Mouse (Mus musculus) forebrain, embryonic 13.5 days (tissue): ENCODE measurements around the gene Arpc5. TPM values are rescaled to one million over a fixed set of nuclear protein-coding genes. Genes with fewer than 3 reads are reported as not detected.

Experiments used
- ATAC-seq: fragments of 200-750 bp; cut with Nextera tagmentation; 2 replicates; pipeline ENCODE4 v1.8.0; 2017
- H3K27ac ChIP-seq: fragments of 300-500 bp; sonication (generic); 2 replicates; pipeline ENCODE4 v1.5.1; 2015; ENCODE audit warnings: inconsistent platforms, mild to moderate bottlenecking, moderate library complexity
- H3K27me3 ChIP-seq: fragments of 300-500 bp; sonication (generic); 2 replicates; pipeline ENCODE4 v1.6.1; 2015; ENCODE audit warnings: mild to moderate bottlenecking, inconsistent platforms
- H3K36me3 ChIP-seq: fragments of 300-500 bp; sonication (generic); 2 replicates; pipeline ENCODE4 v1.6.1; 2015; ENCODE audit warnings: mild to moderate bottlenecking, inconsistent platforms; ENCODE audit not compliant: poor library complexity, severe bottlenecking
- H3K4me1 ChIP-seq: fragments of 300-500 bp; sonication (generic); 2 replicates; pipeline ENCODE4 v1.6.1; 2015; ENCODE audit warnings: inconsistent platforms
- H3K4me2 ChIP-seq: fragments of 300-500 bp; sonication (generic); 2 replicates; pipeline ENCODE4 v1.6.1; 2015; ENCODE audit warnings: inconsistent platforms, mild to moderate bottlenecking, moderate library complexity
- H3K4me3 ChIP-seq: fragments of 300-500 bp; sonication (generic); 2 replicates; pipeline ENCODE4 v1.5.1; 2015; ENCODE audit warnings: mild to moderate bottlenecking, inconsistent platforms
- H3K9ac ChIP-seq: fragments of 300-500 bp; sonication (generic); 2 replicates; pipeline ENCODE4 v1.6.1; 2015; ENCODE audit warnings: mild to moderate bottlenecking, inconsistent platforms
- H3K9me3 ChIP-seq: fragments of 300-500 bp; sonication (generic); replicated peaks from 2 replicates; pipeline ENCODE4 v1.6.1; 2016; ENCODE audit warnings: inconsistent platforms
- WGBS: fragments of 180-500 bp; shearing (Covaris S2); methylation state at CpG from one replicate; pipeline ENCODE4 v1.1.7; 2015; 5-methylcytosine and 5-hydroxymethylcytosine counted together
- polyA plus RNA-seq: library from polyadenylated mRNA; unstranded; fragments of >200 nt; fragmentation: Nextera tagmentation; extraction: Ambion mirVana; gene quantifications from 2 replicates; pipeline ENCODE4 v1.2.1, GENCODE M21; 2015

The Arpc5 gene
- polyA plus RNA-seq, 1 experiment from 2014 or later, result 312 TPM

GRCm38 (mm10) chr1:152804907-152805306, 38.6 kb downstream of the Arpc5 start:
- Histone ChIP-seq H3K9ac (no peak overlapping the region), H3K27ac (no peak overlapping the region), H3K4me1 (peaks cover 6% of the 10 kb centered on the region; the same call in 1 of the 2 replicates), H3K36me3 (no peaks in the 10 kb centered on the region), H3K9me3 (no peaks in the 10 kb centered on the region), H3K4me2 (no peak overlapping the region), H3K27me3 (no peaks in the 10 kb centered on the region), H3K4me3 (no peak overlapping the region)
- ATAC-seq, result no peak
- 87% methylated on average over 6 of the region's 6 CpGs for WGBS

DNA sequence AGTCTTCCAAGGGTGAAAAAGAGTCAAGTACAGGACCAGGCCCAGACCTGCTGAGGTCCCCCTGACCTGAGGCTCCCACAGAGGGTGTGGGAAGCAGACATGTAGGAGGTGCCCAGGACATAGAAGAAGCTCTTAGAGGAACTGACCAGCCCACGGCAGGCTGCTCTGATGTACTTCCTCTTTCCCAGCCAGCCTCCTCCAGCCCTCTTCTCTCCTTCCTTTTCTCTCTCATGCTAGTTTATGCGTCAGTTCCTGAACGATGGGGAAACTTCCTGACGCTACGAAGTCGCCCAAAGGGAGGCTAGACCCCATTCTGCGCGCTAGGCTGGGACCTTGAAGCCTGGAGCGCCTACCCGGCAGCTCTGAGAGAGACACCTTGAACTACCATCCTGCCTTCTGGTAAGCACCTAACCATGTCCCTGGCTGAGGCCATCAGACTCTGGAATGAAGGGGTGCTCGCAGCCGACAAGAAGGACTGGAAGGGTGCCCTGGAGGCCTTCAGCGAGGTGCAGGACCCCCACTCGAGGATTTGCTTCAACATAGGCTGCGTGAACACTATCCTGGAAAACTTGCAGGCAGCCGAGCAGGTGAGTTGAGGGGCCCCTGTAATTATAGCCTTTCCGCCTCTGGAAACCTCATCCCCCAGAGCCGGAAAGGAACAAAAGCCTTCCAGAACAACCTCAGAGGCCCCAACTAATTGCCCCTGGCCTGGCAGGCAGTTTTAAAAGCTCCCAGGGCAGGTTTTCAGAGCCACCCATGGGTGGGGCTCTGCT, 41.5 kb downstream of the Arpc5 start:
- H3K27ac ChIP-seq, result no peak overlapping the region
- no peak overlapping the region for H3K4me3 ChIP-seq
- H3K4me1 ChIP-seq, result peaks cover 25% of the 10 kb centered on the region
- 76% methylated on average over 18 of the region's 18 CpGs for WGBS
- H3K27me3 ChIP-seq, result no peaks in the 10 kb centered on the region
- no peak for ATAC-seq
- no peak overlapping the region for H3K9ac ChIP-seq
- H3K36me3 ChIP-seq, result no peaks in the 10 kb centered on the region
- no peaks in the 10 kb centered on the region for H3K9me3 ChIP-seq
- no peak overlapping the region for H3K4me2 ChIP-seq

DNA sequence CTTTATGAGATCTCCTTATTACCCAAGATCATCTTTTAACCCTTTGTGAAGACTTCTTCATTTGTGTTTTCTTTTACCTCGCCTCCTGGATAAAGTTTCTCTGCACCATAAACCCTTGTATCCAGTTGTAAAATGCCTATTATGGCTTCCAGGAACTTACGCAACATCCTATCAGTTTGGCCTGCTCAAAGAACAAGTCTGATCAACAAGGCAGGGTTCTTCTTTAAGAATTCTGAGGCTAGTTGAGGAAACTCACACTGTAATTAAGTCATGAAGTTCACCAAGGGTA, 42.0 kb downstream of the Arpc5 start:
- H3K36me3 ChIP-seq, result no peaks in the 10 kb centered on the region
- no peak overlapping the region for H3K4me3 ChIP-seq
- no peak overlapping the region for H3K27ac ChIP-seq
- WGBS, result 77% methylated on average over 2 of the region's 2 CpGs
- ATAC-seq, result no peak
- H3K4me2 ChIP-seq, result no peak overlapping the region
- H3K9me3 ChIP-seq, result no peaks in the 10 kb centered on the region
- H3K27me3 ChIP-seq, result no peaks in the 10 kb centered on the region
- H3K4me1 ChIP-seq, result peaks cover 25% of the 10 kb centered on the region
- no peak overlapping the region for H3K9ac ChIP-seq

DNA sequence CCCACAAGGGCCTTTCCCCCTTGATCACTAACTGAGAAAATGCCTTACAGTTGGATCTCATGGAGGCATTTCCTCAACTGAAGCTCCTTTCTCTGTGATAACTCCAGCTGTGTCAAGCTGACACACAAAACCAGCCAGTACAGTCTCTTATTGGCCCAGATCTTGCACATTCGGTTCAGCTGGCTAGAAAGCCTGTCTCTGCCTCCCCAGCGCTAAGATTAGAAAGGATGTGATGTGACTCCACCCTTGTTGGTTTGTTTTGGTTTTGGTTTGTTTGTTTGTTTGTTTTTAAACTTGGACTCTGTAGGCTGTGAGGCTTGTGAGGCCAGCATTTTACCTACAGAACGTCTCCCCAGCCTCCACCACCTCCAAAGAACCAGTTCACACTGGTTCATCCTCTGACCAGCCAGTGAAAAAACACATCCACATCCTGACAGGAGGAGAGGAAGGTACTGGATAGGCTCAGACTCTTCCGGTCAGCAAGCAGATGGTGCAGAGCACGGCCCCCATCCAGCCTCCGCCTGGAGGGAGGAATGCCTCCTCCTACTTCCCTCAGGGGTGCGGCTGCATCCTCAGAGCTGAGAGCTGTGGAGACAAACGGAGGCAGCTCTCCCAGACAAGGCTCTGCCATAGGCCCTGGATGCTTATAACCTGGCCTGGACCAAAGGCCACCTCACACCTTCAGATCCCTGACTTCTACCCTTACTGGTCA, 43.4 kb downstream of the Arpc5 start:
- Histone ChIP-seq H3K4me2 (no peak overlapping the region), H3K36me3 (no peaks in the 10 kb centered on the region), H3K4me1 (peaks cover 34% of the 10 kb centered on the region), H3K9me3 (no peaks in the 10 kb centered on the region), H3K4me3 (no peak overlapping the region), H3K9ac (no peak overlapping the region), H3K27me3 (no peaks in the 10 kb centered on the region), H3K27ac (0 out of 2 replicates have a peak overlapping the region, but pooled peaks have one; percentile 26)
- ATAC-seq, result 0 out of 2 replicates have a peak, but pooled peaks have one; percentile 31
- 56% methylated on average over 8 of the region's 8 CpGs for WGBS

DNA sequence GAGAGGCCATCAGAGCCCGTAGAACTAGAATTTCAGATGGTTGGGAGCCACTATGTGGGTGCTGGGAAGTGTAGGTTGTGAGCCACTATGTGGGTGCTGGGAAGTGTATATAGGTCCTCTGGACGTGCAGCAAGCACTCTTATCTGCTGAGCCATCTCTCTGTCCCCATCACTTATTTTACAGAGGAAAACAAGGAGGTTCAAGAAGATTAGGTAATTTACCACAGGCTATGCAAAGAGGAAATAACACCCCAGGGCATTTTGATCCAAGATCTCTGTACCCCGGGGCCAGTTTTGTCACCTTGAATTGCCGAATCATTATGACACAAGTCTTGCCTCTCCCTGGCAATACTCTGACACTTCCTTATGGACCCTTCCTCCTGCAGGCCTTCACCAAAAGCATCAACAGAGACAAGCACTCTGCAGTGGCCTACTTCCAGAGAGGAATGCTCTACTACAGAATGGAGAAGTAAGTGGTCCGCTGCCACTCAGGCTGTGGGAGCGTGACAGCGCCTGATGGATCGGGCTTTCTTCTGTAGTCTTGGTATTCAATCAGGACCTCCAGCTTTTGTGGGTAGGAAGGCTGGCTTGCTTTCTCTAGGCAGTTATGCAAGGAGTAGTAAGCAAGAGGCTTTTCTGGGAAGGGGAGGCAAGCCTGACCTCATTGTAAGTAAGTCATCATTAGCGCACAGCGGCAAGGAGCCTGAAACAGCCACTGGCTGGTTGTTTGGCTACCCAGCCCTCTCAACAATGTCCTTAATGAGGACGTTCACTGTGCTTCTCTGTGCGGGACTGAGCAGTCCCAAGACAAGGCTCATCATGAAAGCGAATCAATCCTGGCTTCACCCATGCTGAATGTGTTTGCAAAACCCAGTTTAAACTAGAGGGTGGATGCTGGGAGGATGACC, 44.4 kb downstream of the Arpc5 start:
- Histone ChIP-seq H3K4me1 (peaks cover 45% of the 10 kb centered on the region), H3K36me3 (no peaks in the 10 kb centered on the region), H3K9ac (no peak overlapping the region), H3K27ac (peak overlapping the region; percentile 36; the same call in 1 of the 2 replicates), H3K4me2 (no peak overlapping the region), H3K4me3 (no peak overlapping the region), H3K9me3 (no peaks in the 10 kb centered on the region), H3K27me3 (no peaks in the 10 kb centered on the region)
- peak; percentile 33; the same call in 1 of the 2 replicates for ATAC-seq
- WGBS, result 43% methylated on average over 13 of the region's 13 CpGs

GRCm38 (mm10) chr1:152815265-152815701, 48.9 kb downstream of the Arpc5 start:
- Histone ChIP-seq H3K27ac (peak overlapping the region; percentile 90), H3K9me3 (no peaks in the 10 kb centered on the region), H3K4me2 (no peak overlapping the region), H3K4me1 (peaks cover 63% of the 10 kb centered on the region), H3K9ac (no peak overlapping the region), H3K36me3 (no peaks in the 10 kb centered on the region), H3K4me3 (no peak overlapping the region), H3K27me3 (no peaks in the 10 kb centered on the region)
- 50% methylated on average over 7 of the region's 7 CpGs for WGBS
- ATAC-seq, result peak; percentile 87

GRCm38 (mm10) chr1:152817027-152817769, 50.9 kb downstream of the Arpc5 start:
- peak; percentile 73 for ATAC-seq
- Histone ChIP-seq H3K4me3 (no peak overlapping the region), H3K36me3 (no peaks in the 10 kb centered on the region), H3K27me3 (no peaks in the 10 kb centered on the region), H3K4me2 (no peak overlapping the region), H3K9ac (no peak overlapping the region), H3K4me1 (peaks cover 46% of the 10 kb centered on the region), H3K9me3 (no peaks in the 10 kb centered on the region), H3K27ac (peak overlapping the region; percentile 90)
- 27% methylated on average over 12 of the region's 12 CpGs for WGBS

- no peak for ATAC-seq
- WGBS, result 50% methylated on average over 10 of the region's 10 CpGs
- no peaks in the 10 kb centered on the region for H3K9me3 ChIP-seq
- no peaks in the 10 kb centered on the region for H3K36me3 ChIP-seq
- peak overlapping the region; percentile 81 for H3K27ac ChIP-seq
- H3K9ac ChIP-seq, result no peak overlapping the region
- peaks cover 46% of the 10 kb centered on the region for H3K4me1 ChIP-seq
- no peaks in the 10 kb centered on the region for H3K27me3 ChIP-seq
- no peak overlapping the region for H3K4me3 ChIP-seq
- no peak overlapping the region for H3K4me2 ChIP-seq
Observed at GRCm38 (mm10) chr1:152817794-152818193, 51.5 kb downstream of the Arpc5 start.

DNA sequence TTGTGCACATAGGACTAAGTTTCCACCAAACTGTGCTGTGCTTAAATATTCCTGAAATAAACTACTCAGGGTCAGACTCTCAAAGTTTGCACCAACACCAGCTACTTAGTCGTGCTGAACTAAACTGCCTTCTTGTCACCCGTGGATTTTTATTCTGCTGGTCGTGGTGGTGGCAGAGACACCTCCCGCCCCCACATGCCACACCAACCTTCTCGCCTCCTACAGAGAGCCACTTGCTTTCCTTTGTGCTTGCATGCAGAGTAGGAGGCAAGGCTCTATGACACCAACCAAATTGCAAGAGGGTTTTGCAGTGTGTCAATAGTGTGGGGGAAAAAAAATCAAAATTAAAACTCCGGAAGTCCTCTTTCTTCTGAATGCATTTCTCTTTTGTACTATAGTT, 53.2 kb downstream of the Arpc5 start:
- no peak overlapping the region for H3K27ac ChIP-seq
- no peaks in the 10 kb centered on the region for H3K9me3 ChIP-seq
- 88% methylated on average over 6 of the region's 6 CpGs for WGBS
- ATAC-seq, result no peak
- no peaks in the 10 kb centered on the region for H3K27me3 ChIP-seq
- no peak overlapping the region for H3K4me3 ChIP-seq
- H3K36me3 ChIP-seq, result no peaks in the 10 kb centered on the region
- no peak overlapping the region for H3K4me2 ChIP-seq
- H3K4me1 ChIP-seq, result peaks cover 38% of the 10 kb centered on the region
- no peak overlapping the region for H3K9ac ChIP-seq

GRCm38 (mm10) chr1:152820911-152821695, 54.8 kb downstream of the Arpc5 start:
- 79% methylated on average over 7 of the region's 7 CpGs for WGBS
- Histone ChIP-seq H3K36me3 (no peaks in the 10 kb centered on the region), H3K9ac (no peak overlapping the region), H3K9me3 (no peaks in the 10 kb centered on the region), H3K27ac (no peak overlapping the region), H3K4me3 (no peak overlapping the region), H3K27me3 (no peaks in the 10 kb centered on the region), H3K4me1 (peaks cover 23% of the 10 kb centered on the region), H3K4me2 (no peak overlapping the region)
- ATAC-seq, result no peak

DNA sequence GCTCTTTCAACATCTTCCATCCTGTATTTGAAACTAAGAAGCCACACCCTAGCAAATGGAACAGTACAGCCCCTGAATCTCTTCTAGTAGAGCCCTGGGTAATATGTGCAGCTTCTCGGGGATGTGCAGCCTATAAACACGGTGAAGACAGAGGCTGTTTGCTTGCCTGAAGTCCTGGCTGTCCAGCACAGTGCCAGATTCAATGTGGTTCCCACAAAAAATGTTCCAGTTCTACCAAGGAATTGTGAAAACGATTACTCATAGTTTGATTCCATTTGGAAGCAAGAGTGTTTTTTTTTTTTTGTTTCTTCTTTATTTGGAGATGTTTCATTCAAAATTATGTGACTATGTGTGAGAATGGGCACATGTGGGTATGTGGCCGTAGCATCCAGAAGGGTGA, 55.4 kb downstream of the Arpc5 start:
- no peak overlapping the region for H3K27ac ChIP-seq
- WGBS, result 95% methylated on average over 4 of the region's 4 CpGs
- H3K9ac ChIP-seq, result no peak overlapping the region
- no peak for ATAC-seq
- H3K27me3 ChIP-seq, result no peaks in the 10 kb centered on the region
- no peaks in the 10 kb centered on the region for H3K36me3 ChIP-seq
- H3K4me1 ChIP-seq, result peaks cover 16% of the 10 kb centered on the region
- no peaks in the 10 kb centered on the region for H3K9me3 ChIP-seq
- H3K4me3 ChIP-seq, result no peak overlapping the region
- no peak overlapping the region for H3K4me2 ChIP-seq
